Mouse (Mus musculus) layer of hippocampus, postnatal 10 days (tissue): ENCODE data around the gene Cd36. TPM values are rescaled to one million over a fixed set of nuclear protein-coding genes. Genes with fewer than 3 reads are reported as not detected.

Experiments
- DNase-seq, 2 experiments: peaks; one replicate each; pipeline ENCODE4 v3.0.0; 2021; ENCODE audit warnings: low spot score in 2 of 2
- total RNA-seq, 2 experiments: library from RNA; stranded (reverse); gene quantifications; 2 replicates each; pipeline ENCODE4 v1.2.3; 2021

The Cd36 gene
- total RNA-seq, 2 experiments from 2014 or later, result 1.3 TPM

DNA sequence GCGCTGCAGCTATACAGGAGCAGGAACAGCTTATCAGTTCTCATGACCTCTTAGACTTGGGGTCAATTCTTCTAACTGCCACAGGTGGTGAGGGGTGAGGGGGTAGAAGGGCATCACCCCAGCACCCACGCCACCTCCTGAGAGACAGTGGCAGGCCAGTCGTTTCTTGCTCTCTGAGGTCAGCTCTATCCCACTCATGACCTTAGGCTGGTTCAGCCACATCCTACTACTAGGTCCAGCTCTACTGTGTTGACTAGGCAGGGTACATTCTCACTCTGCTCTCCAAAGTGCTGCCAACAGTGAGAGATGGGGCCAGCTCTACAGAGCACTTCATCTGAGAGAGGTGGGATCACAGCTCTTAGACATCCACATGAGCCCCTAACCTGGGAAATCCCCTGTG lies 30.2 kb downstream of the Cd36 start:
- DNase-seq, result no peak

DNA sequence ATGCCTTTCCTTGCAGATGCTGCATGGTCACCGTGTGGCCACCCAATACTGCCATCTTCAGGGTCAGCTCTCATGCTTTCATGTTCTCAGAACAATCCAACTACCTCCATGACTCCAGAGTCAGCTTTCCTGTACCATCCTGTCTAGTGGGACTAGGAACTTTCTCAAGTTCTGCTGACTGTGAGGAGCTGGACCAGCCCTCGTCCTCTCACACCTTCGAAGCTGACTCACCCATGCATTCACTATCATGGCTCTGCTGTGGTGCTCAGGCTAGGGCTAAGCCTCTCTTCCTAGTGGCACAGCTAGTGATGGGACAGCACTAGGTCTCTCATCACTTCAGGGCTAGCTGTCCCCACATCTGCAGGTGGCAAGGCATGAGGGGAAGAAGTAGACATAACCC lies 30.7 kb downstream of the Cd36 start:
- no peak for DNase-seq

DNA sequence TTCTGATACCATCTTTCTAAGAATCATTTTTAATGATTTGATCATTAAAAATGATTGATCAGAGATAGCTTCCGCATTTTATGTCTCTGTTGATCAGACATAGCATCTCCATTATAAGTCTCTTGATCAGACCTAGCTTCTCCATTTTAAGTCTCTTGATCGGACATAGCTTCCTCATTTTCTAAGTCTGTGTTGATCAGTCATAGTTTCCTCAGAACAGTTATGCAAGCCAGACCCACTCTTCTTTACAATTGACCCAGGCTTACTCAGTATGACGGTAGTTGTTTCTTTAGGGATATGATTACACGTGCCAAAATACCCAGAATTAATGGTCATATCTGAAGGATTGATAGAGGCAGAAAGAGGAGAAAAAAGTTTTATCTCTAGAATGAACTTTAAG lies 31.3 kb downstream of the Cd36 start:
- no peak for DNase-seq

DNA sequence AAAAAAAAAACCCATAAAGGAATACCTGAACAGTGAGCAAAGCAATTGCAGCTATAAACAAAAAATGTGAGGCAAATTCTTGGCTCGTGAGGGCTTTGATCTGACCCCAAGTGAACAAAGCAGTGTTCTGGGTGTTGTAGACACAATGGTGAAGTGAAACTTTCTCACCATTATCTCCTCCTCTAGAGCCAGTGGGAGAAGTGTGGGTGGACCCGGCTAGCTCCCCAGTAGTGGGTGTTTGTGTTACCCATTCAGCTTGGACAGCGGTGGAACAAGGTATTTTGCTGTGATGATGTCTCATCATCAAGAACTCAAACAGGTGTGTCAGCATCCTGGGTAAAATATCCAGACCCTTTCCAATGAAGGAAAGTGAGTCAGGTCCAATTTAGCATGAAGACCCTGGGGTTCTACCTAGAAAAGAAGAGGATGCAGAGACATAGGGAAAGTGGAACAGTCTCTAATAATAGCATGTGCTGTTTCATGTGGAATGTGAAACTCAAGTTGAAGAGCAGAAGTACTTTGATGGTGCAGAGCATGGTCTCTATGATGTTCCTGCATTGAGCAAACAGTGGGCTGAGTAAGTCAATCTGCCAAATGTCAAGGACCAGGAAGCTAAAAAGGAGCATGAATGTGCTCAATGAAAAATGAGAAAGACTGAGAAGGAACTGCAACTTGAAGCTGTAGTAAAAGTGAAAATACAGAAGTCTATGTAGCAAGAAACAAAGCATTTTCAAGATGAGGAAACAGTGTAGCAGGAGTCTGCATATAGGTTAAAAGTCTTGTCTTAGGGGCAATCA lies 34.3 kb downstream of the Cd36 start:
- DNase-seq, result no peak

DNA sequence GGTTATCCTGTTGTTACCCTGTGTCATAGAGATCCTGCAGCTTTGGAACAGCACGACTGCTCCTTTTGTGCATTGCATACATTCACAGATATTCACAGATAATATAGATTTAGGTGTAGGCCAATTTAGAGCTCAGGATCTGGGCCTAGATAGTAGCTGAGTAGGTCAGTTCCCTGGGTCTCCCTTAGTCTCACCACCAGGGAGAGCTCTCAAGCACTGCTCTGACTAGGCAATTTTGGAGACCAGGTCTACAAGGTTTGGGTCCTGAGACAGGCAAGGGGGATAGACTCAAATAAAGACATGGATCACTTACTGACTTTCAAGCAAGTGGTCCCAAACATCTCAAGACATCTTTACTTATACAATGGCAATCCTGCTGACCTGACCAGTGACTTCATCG lies 38.0 kb downstream of the Cd36 start:
- DNase-seq, result no peak

DNA sequence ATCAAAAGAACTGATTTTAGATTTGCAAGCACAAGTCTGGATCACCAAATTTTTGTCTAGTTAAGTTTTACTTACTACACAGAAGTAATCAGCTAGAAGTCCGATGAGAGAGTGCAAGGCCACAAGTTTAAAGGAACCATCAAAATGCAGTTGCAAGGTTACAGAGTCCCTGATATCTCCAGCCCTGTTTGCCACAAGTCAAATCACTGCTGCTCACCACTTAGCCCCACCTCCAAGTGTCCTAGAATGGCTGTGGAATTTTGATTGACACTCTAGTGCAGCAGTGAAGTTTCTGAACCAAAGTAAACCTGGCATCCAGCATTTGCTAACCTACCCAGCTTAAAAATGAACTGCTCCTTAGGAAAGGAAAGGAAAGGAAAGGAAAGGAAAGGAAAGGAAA lies 39.0 kb downstream of the Cd36 start:
- no peak for DNase-seq

DNA sequence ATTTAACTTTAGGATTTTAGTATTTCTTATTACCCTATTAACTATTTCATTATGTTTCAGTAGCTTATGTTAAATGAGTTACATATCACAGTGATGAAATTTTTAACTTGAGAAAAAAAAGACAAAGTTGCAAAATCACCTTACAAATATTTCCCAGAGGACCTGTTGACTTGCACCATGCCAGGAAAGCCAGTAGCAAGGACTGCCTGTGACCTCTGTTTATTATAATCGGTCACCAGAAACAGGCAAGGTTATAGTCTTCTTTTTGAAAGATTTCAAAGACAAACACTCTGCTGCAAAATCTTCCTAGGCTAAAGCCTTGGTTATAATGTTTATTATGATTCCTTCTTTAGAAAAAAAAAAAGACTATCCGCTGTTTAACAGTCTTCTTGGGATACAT lies 39.9 kb downstream of the Cd36 start:
- no peak for DNase-seq

DNA sequence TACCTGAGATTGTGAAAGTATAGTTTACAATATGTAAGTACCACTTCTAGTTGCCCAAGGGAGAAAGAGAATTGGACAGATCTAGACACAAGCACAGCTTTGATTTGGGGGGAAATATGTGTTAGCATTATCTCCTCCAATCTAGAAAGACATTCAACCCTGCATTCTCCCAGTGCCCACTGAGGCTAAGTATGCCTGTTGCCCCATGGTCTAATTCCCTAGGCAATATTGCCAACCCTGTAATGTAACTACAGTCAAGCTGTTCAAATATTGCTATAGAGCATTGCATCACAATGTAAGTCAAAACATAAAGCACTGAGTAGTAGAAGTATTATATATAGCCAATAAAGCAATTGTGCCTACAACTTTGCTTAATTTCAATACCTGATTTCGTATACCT lies 40.3 kb downstream of the Cd36 start:
- no peak for DNase-seq

DNA sequence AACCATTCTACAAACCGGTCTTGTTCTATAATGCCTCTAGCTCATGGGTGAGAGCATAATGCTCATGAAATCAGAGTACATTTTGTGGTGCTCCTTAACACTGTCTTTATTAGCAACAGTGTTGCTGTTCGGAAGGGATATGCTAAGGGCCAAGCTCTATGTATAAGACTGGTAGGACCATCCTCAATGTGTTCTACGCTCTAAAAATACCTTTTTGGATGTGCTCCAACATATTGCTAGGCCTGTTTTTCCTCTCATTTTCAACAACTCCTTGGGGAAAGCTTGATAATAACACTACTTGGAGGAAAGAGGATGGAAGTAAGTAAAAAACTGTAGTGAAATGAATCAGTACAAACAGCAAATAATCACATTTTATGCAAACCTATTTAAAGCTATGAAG lies 44.7 kb downstream of the Cd36 start:
- no peak for DNase-seq

DNA sequence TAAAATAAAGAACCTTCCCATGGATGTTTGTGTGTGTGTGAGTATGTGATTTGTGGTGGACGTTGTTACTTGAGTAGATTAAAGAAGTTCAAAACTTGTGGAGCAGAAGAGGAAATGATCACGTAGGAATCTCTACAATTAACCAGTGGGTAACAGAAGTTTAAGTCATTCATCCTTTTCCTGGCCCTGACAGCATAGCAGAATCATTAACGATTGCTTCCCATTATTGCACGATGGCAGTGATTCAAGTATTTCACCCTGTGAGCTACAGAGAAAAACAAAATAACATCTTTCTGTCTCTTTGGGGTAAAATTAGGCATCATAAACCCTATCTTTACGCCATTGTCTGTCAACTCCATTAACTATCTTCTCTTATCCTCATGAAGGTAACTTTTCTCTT lies 45.3 kb downstream of the Cd36 start:
- no peak for DNase-seq

DNA sequence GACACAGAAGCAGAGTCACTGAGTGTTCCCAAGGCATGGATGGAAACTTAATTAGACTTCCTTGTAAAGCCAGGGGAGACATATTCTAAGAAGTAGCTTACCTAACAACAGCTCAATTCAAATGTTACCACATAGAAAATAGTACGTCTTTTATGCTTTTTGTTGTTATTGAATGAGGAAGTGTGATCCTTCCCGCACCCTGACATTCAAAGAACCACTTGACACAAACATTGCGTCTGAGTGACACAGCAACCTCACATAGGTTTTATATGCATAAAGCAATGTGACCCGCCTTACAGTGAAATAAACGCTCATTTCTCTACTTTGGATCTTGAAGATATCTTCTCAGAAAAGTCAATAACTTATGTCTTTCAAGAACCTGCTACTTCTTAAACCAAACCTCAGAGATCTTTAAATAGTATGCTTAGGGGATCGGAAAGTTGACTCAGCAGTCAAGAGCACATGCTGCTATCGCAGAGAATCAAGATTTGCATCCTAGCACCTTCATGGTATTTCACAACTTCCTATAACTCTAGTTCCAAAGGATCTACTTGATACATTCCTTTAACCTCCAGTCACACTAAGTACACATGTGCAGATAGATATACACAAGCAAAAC lies 46.4 kb downstream of the Cd36 start:
- no peak for DNase-seq

DNA sequence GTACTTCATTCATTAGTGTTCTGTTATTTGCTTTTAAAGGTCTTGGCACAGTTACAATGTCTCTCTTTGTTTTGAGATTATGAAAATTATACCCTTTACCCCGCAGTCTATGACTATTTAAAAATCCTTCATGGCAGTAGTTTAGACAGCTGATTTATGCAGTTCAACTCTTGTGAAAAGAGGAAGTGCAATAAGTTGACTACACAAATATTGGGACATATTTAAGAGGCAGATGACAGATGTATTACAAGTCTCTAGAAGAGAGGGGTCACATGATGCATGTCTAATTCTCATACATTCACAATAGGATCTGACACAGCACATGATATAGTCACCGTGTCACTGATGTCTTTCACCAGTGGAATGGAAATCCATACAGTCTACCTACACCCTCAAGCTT lies 49.1 kb downstream of the Cd36 start:
- DNase-seq, result no peak

DNA sequence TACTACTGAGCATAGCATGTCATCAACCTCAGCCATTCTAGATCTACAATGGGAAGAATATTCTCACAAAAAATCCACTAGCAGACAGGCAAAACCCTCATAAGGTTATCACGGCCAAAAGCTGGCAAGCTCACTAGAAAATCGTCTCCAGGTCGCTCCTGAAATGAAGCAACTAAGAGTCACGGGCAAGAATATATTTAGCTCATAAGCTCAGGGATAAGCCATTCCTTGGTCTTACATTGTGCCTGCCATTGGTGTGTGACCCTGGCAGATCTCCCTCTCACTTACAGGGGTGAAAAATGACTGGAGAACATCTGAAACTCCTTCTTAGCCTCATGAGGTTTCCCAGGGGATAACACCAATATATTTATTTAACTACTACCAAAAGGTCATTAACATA lies 52.2 kb downstream of the Cd36 start:
- DNase-seq, result no peak

DNA sequence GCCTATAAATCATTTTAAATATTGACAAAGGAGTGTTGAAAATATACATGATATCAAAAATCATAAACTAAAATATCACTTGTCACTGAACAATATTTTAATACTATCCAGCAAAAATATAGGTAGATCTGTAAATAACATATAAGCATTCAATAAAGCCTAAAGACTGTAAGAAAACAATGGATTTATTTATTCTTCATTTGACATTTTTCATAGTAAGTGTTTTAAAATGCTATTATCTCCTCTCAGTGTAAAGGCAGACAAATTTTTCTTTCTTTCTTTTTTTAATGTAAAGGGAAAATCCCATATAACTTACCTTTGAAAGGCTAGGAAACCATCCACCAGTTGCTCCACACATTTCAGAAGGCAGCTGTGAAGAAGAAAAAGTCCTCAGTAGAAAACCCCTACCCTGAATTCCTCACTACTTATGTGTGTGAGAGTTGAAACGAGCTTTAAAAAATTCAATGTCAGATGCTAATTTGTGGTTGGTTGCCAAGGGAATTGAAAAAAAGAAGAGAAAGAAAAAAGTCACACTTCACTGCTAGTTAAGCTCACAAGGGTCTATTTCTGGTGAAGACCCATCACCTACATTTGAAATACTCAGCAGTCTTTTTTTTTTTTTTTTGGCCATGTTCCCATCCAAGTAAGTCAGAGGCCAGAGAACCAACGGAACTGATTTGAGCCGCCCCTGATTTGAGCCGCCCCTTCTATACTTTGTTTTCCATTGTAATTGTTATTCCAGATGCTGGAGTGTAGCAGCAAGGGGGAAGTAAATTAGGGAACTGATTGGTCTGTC lies 53.1 kb downstream of the Cd36 start:
- DNase-seq, result no peak

DNA sequence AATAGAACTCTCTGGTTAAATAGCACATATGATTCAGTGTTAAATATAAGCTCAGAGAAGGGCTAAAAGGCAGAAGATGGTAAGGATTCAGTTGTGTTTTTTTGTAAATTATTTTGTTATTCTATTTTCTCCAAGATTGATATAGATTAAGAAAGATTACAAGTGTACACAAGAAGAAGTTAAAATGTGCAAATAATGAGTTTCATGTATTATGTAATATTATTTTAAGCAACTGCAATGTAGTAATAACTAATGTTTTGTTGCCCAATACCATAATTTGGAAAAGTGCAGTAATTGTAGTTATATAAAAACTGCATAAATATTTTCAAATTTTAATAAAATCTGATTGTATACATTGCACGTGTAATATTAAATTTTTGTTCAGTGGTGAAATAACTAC lies 54.8 kb downstream of the Cd36 start:
- DNase-seq, result no peak

DNA sequence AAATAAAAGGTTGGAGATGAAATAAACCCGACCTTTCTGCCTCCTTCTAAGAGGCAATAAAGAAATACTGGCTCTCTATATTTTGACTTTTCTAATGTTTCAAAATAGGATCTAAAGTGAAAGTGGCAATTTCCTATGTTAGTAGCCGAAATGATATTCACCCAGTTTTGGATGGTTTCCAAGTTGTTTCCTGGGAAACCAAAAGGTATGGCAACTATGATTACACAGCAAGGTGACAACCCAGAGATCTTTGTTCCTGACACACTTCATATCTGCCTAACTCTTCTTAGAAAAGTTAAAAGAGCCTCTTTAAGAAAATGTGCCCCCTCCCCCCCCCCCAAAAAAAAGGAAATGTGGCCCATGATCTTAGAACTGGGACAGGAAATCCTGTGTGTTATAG lies 58.1 kb downstream of the Cd36 start:
- DNase-seq, result no peak

DNA sequence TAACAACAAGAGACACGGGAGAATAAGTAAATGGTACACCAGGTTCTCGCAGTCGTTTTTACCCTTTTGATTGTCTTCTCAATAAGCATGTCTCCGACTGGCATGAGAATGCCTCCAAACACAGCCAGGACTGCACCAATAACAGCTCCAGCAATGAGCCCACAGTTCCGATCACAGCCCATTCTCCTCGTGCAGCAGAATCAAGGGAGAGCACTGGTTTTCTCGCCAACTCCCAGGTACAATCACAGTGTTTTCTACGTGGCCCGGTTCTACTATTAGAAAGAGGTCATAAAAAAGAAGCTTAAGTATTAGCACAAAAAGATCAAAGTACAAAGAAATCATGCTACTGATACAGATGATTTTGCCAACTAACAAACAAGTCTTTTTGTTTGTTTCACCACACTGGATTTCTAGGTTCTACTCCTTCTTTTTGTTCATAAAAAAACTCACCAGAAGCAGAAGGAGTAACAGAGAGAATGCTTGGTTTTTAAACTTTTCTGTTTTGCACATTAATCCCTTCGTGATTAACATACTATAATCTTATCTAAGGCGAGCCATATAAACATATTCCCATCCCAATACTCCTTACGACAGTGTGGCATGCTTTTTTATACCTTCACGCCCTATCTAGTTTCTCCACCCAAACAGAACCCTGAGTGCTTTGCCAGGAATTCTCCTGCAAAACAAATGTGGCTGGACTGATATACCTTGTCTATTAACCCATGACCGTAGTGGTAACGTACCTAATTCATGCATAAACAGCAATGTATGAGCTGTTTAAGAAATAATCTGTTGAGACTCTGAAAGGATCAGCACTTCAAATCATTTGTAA lies 59.7 kb downstream of the Cd36 start:
- no peak for DNase-seq

DNA sequence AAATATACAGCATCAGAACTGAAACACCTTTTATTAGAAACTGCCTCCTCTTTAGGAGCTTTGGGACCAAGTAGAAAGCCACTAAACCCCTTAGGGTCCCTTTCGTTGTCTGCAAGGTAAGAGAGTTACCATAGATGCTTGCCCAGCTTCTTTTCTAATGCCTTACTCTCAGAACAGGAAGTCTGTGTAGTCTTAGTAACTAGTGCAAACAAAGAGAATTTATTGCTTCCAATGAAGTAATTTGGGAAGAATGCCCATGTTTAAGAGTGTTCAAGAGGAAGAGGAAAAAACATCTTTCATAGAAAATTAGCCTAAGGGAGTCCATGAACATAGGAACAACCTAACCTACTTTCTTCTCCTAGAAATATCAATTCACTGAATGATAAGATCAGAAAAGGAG lies 67.2 kb downstream of the Cd36 start:
- DNase-seq, result no peak

DNA sequence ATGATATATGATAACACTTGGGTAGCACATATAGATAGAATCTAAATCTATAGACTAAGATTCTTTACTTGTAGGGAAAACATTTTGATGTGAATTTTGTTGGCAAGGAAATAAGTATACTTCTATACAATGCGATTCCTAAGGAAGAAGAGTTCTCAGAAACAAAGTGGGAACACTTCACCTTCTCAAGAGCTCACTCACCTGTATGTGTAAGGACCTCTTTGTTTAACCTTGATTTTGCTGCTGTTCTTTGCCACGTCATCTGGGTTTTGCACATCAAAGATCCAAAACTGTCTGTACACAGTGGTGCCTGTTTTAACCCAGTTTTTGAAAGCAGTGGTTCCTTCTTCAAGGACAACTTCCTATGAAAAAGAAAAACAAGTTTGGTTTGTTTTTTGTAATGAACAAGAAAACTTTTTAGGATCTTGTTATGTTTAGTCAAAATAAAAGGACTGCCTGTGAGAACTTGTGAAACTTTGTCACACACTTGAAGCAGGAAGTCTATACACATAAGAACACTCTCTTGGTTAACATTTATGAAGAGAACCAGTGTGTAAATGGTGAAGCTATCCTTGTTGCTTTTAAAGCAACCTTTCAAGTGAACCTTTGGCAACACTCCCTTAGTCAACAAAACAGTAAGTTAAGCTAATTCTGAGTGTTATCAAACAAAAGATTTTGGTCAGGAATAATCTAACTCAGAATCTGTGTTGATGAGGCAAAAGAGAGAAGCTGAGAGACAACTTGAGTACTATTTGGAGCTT lies 68.2 kb downstream of the Cd36 start:
- DNase-seq, result no peak

DNA sequence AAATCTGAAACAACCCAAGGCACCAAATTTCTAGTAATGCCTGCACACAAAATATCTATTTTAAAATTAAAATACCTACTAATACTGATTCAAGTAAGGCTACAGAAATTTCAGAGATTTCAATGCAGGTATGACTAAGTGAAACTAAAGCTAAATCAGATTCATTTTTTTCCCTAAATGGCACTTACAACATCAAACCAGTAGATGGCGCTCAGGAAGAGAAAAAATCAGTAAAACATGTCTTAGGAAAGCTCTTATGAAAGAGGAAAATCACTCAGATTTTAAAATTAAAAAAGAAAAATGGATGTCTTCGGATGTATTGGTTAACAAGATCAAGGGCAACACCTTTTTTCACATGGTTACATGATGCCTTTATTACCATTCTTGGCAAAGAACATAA lies 72.4 kb downstream of the Cd36 start:
- DNase-seq, result no peak

DNA sequence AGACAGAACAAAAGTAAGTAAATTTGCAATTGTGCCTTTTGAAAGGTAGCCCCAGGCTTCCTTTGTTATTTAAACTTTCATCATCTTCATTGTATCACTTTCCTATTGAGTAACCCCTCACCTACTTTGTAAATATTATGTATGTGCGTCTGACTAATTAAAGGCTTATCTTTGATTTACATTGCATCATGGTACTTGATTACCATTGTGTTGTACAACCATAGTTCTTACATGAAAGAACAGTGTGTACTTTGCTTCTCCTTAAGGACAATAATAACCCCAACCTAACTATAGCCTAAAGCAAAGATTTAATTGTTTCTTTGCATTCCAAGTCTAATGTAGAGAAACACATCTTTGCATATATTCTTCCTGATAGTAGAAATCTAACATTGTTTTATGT lies 78.3 kb downstream of the Cd36 start:
- DNase-seq, result no peak
